8 mouse cellular contexts compared by ENCODE assay signal in genomic region chr4:150132692-150133271, GRCm38 (mm10). TPM values are rescaled to one million over a fixed set of nuclear protein-coding genes. Genes with fewer than 3 reads are reported as not detected.
A peak's percentile ranks its signal among the peaks of the same experiment; 100 is the strongest.
DNase-seq lines count a peak whose midpoint lies in the region; ATAC-seq lines count a peak whose summit lies in the region.

No protein-coding gene starts in this region.

- ATAC-seq in forebrain, embryonic 11.5 days (replicated peaks; ENCODE audit: low FRiP score), result no peak
- no peak for ATAC-seq in embryonic facial prominence, embryonic 11.5 days (replicated peaks; ENCODE audit: insufficient number of reproducible peaks, low FRiP score, low TSS enrichment, low read depth)
- ATAC-seq in intestine, embryonic 15.5 days, result peak; percentile 61
- peak; percentile 52 for ATAC-seq in liver, embryonic 16.5 days (ENCODE audit: low read depth)
- peak; percentile 19; the same call in 1 of the 2 replicates for ATAC-seq in stomach, embryonic 14.5 days (ENCODE audit: insufficient number of reproducible peaks, insufficient read depth, low FRiP score, low read depth)

- H3K4me2 ChIP-seq in forebrain, embryonic 11.5 days (ENCODE audit: low read depth, low read length, severe bottlenecking), result no peak overlapping the region
- peak overlapping the region; percentile 25; the same call in 1 of the 2 replicates for H3K4me2 ChIP-seq in embryonic facial prominence, embryonic 11.5 days (ENCODE audit: low read depth, low read length)
- peak overlapping the region; percentile 64 for H3K4me2 ChIP-seq in intestine, embryonic 15.5 days (replicated peaks)
- H3K4me2 ChIP-seq in liver, embryonic 16.5 days (ENCODE audit: low read depth, low read length), result peak overlapping the region; percentile 56
- peak overlapping the region; percentile 47 for H3K4me2 ChIP-seq in stomach, embryonic 14.5 days (replicated peaks; ENCODE audit: low read depth, low read length)

- peak overlapping the region; percentile 37 for H3K4me3 ChIP-seq in forebrain, embryonic 10.5 days
- no peak overlapping the region for H3K4me3 ChIP-seq in forebrain, embryonic 11.5 days (ENCODE audit: low read depth, low read length)
- H3K4me3 ChIP-seq in embryonic facial prominence, embryonic 11.5 days (ENCODE audit: low read depth, low read length), result no peak overlapping the region
- peak overlapping the region; percentile 28 for H3K4me3 ChIP-seq in intestine, embryonic 15.5 days (replicated peaks)
- peak overlapping the region; percentile 48 for H3K4me3 ChIP-seq in liver, embryonic 16.5 days (ENCODE audit: low read depth, low read length)
- H3K4me3 ChIP-seq in stomach, embryonic 14.5 days (ENCODE audit: low read depth, low read length), result peak overlapping the region; percentile 11; the same call in 1 of the 2 replicates

- peaks cover 52% of the 10 kb centered on the region for H3K4me1 ChIP-seq in forebrain, embryonic 10.5 days
- H3K4me1 ChIP-seq in forebrain, embryonic 11.5 days (replicated peaks; ENCODE audit: control insufficient read depth, insufficient read depth, low read length), result peaks cover 6% of the 10 kb centered on the region; the same call in 1 of the 2 replicates
- no peaks in the 10 kb centered on the region for H3K4me1 ChIP-seq in embryonic facial prominence, embryonic 11.5 days (ENCODE audit: control insufficient read depth, insufficient read depth, low read length)
- H3K4me1 ChIP-seq in intestine, embryonic 15.5 days (replicated peaks), result peaks cover 13% of the 10 kb centered on the region
- peaks cover 6% of the 10 kb centered on the region for H3K4me1 ChIP-seq in liver, embryonic 16.5 days (ENCODE audit: control insufficient read depth, low read depth, low read length)
- H3K4me1 ChIP-seq in stomach, embryonic 14.5 days (ENCODE audit: control insufficient read depth, insufficient read depth, low read length), result no peaks in the 10 kb centered on the region

- H3K27me3 ChIP-seq in forebrain, embryonic 10.5 days (ENCODE audit: poor library complexity, severe bottlenecking), result peaks cover 24% of the 10 kb centered on the region
- no peaks in the 10 kb centered on the region for H3K27me3 ChIP-seq in forebrain, embryonic 11.5 days (ENCODE audit: control insufficient read depth, insufficient read depth, low read length)
- H3K27me3 ChIP-seq in embryonic facial prominence, embryonic 11.5 days (ENCODE audit: control insufficient read depth, insufficient read depth, low read length), result no peaks in the 10 kb centered on the region
- H3K27me3 ChIP-seq in intestine, embryonic 15.5 days (replicated peaks), result no peaks in the 10 kb centered on the region
- no peaks in the 10 kb centered on the region for H3K27me3 ChIP-seq in liver, embryonic 16.5 days (ENCODE audit: control insufficient read depth, insufficient read depth, low read depth, low read length)
- no peaks in the 10 kb centered on the region for H3K27me3 ChIP-seq in stomach, embryonic 14.5 days (ENCODE audit: control insufficient read depth, insufficient read depth, low read length)

- H3K36me3 ChIP-seq in forebrain, embryonic 10.5 days (replicated peaks), result no peaks in the 10 kb centered on the region
- no peaks in the 10 kb centered on the region for H3K36me3 ChIP-seq in forebrain, embryonic 11.5 days (ENCODE audit: control insufficient read depth, insufficient read depth, low read length)
- no peaks in the 10 kb centered on the region for H3K36me3 ChIP-seq in embryonic facial prominence, embryonic 11.5 days (replicated peaks; ENCODE audit: control insufficient read depth, insufficient read depth, low read depth, low read length)
- H3K36me3 ChIP-seq in intestine, embryonic 15.5 days, result no peaks in the 10 kb centered on the region
- no peaks in the 10 kb centered on the region for H3K36me3 ChIP-seq in liver, embryonic 16.5 days (ENCODE audit: control insufficient read depth, insufficient read depth)
- no peaks in the 10 kb centered on the region for H3K36me3 ChIP-seq in stomach, embryonic 14.5 days (ENCODE audit: control insufficient read depth, insufficient read depth, low read length)

- 0 out of 2 replicates have a peak overlapping the region, but pooled peaks have one; percentile 40 for H3K27ac ChIP-seq in forebrain, embryonic 10.5 days
- H3K27ac ChIP-seq in forebrain, embryonic 11.5 days (ENCODE audit: low read depth, low read length), result no peak overlapping the region
- H3K27ac ChIP-seq in embryonic facial prominence, embryonic 11.5 days (replicated peaks; ENCODE audit: low read depth, low read length), result no peak overlapping the region
- no peak overlapping the region; the same call in 1 of the 2 replicates for H3K27ac ChIP-seq in intestine, embryonic 15.5 days
- H3K27ac ChIP-seq in liver, embryonic 16.5 days (ENCODE audit: low read length), result no peak overlapping the region
- H3K27ac ChIP-seq in stomach, embryonic 14.5 days (ENCODE audit: low read length), result no peak overlapping the region

- no peaks in the 10 kb centered on the region for H3K9me3 ChIP-seq in forebrain, embryonic 10.5 days
- H3K9me3 ChIP-seq in forebrain, embryonic 11.5 days (ENCODE audit: control insufficient read depth, low read length), result no peaks in the 10 kb centered on the region
- no peaks in the 10 kb centered on the region for H3K9me3 ChIP-seq in embryonic facial prominence, embryonic 11.5 days (replicated peaks; ENCODE audit: control insufficient read depth, low read length)
- no peaks in the 10 kb centered on the region for H3K9me3 ChIP-seq in intestine, embryonic 15.5 days
- no peaks in the 10 kb centered on the region for H3K9me3 ChIP-seq in liver, embryonic 16.5 days (replicated peaks; ENCODE audit: control insufficient read depth, low read length)
- no peaks in the 10 kb centered on the region for H3K9me3 ChIP-seq in stomach, embryonic 14.5 days (ENCODE audit: control insufficient read depth, low read depth, low read length)

- H3K9ac ChIP-seq in forebrain, embryonic 11.5 days (ENCODE audit: low read length), result no peak overlapping the region
- no peak overlapping the region for H3K9ac ChIP-seq in embryonic facial prominence, embryonic 11.5 days (replicated peaks; ENCODE audit: low read length)
- H3K9ac ChIP-seq in intestine, embryonic 15.5 days, result 0 out of 2 replicates have a peak overlapping the region, but pooled peaks have one; percentile 12
- no peak overlapping the region for H3K9ac ChIP-seq in liver, embryonic 16.5 days (ENCODE audit: low read depth, low read length)
- no peak overlapping the region for H3K9ac ChIP-seq in stomach, embryonic 14.5 days (replicated peaks; ENCODE audit: low read depth, low read length)

- DNase-seq in forebrain, embryonic 10.5 days (ENCODE audit: extremely low spot score, low spot score), result no peak
- no peak for DNase-seq in forebrain, embryonic 11.5 days (ENCODE audit: low spot score)
- DNase-seq in embryonic facial prominence, embryonic 11.5 days (ENCODE audit: low spot score), result no peak
- no peak for DNase-seq in urinary bladder, postnatal 25 days (ENCODE audit: low spot score)
- no peak for DNase-seq in spleen, postnatal 36 days (ENCODE audit: low spot score in 2 of 2)

- 35% methylated on average over 24 of the region's 24 CpGs for WGBS in forebrain, embryonic 10.5 days
- 37% methylated on average over 24 of the region's 24 CpGs for WGBS in forebrain, embryonic 11.5 days
- WGBS in embryonic facial prominence, embryonic 11.5 days, result 30% methylated on average over 24 of the region's 24 CpGs
- WGBS in intestine, embryonic 15.5 days, result 19% methylated on average over 24 of the region's 24 CpGs
- WGBS in liver, embryonic 16.5 days (ENCODE audit: insufficient replicate concordance), result 10% methylated on average over 24 of the region's 24 CpGs
- WGBS in stomach, embryonic 14.5 days, result 26% methylated on average over 24 of the region's 24 CpGs

RNA-seq across cellular contexts. Expression of gene Slc2a5, which starts 13.7 kb away (rescaled TPM):
- polyA plus RNA-seq in forebrain, embryonic 10.5 days (2016; fragmentation: Nextera tagmentation; extraction: Ambion mirVana), result 1.3 and 1.6 TPM in 2 replicates
- polyA plus RNA-seq in forebrain, embryonic 11.5 days (2014; fragmentation: Nextera tagmentation; extraction: Ambion mirVana), result 1.1 and 1.8 TPM in 2 replicates
- polyA plus RNA-seq in embryonic facial prominence, embryonic 11.5 days (2014; fragmentation: Nextera tagmentation; extraction: Ambion mirVana), result 0.90 and 1.4 TPM in 2 replicates
- polyA plus RNA-seq in intestine, embryonic 15.5 days (2015; fragmentation: Nextera tagmentation; extraction: Ambion mirVana), result 2.2 TPM in 2 replicates
- polyA plus RNA-seq in liver, embryonic 16.5 days (2015; fragmentation: Nextera tagmentation; extraction: Ambion mirVana), result 0.21 and 0.27 TPM in 2 replicates
- polyA plus RNA-seq in stomach, embryonic 14.5 days (2014; fragmentation: Nextera tagmentation; extraction: Ambion mirVana), result 1.1 TPM in 2 replicates

RNA-seq across cellular contexts. Expression of gene Slc2a7, which starts 16.0 kb away (rescaled TPM):
- not detected in 2 replicates for polyA plus RNA-seq in forebrain, embryonic 10.5 days (2016; fragmentation: Nextera tagmentation; extraction: Ambion mirVana)
- polyA plus RNA-seq in forebrain, embryonic 11.5 days (2014; fragmentation: Nextera tagmentation; extraction: Ambion mirVana), result not detected in 2 replicates
- not detected in 2 replicates for polyA plus RNA-seq in embryonic facial prominence, embryonic 11.5 days (2014; fragmentation: Nextera tagmentation; extraction: Ambion mirVana)
- 0.30 and 0.63 TPM in 2 replicates for polyA plus RNA-seq in intestine, embryonic 15.5 days (2015; fragmentation: Nextera tagmentation; extraction: Ambion mirVana)
- polyA plus RNA-seq in liver, embryonic 16.5 days (2015; fragmentation: Nextera tagmentation; extraction: Ambion mirVana), result 0.12 TPM in 1 of 2 replicates, not detected in the other
- not detected in 2 replicates for polyA plus RNA-seq in stomach, embryonic 14.5 days (2014; fragmentation: Nextera tagmentation; extraction: Ambion mirVana)

RNA-seq across cellular contexts. Expression of gene Gpr157, which starts 45.6 kb away (rescaled TPM):
- polyA plus RNA-seq in forebrain, embryonic 10.5 days (2016; fragmentation: Nextera tagmentation; extraction: Ambion mirVana), result 0.32 and 0.41 TPM in 2 replicates
- polyA plus RNA-seq in forebrain, embryonic 11.5 days (2014; fragmentation: Nextera tagmentation; extraction: Ambion mirVana), result 0.21 and 0.24 TPM in 2 replicates
- polyA plus RNA-seq in embryonic facial prominence, embryonic 11.5 days (2014; fragmentation: Nextera tagmentation; extraction: Ambion mirVana), result 0.18 and 0.28 TPM in 2 replicates
- polyA plus RNA-seq in intestine, embryonic 15.5 days (2015; fragmentation: Nextera tagmentation; extraction: Ambion mirVana), result 1.3 and 1.5 TPM in 2 replicates
- 0.37 and 0.74 TPM in 2 replicates for polyA plus RNA-seq in liver, embryonic 16.5 days (2015; fragmentation: Nextera tagmentation; extraction: Ambion mirVana)
- 0.39 and 0.86 TPM in 2 replicates for polyA plus RNA-seq in stomach, embryonic 14.5 days (2014; fragmentation: Nextera tagmentation; extraction: Ambion mirVana)

Comparison
In these comparisons a context has a peak if more than half of its experiments do, and no peak if none do; other contexts are left out.
1. H3K4me3 ChIP-seq: peak in forebrain, embryonic 10.5 days (single experiment), intestine, embryonic 15.5 days (single experiment), liver, embryonic 16.5 days (single experiment) and stomach, embryonic 14.5 days (single experiment); none in forebrain, embryonic 11.5 days (single experiment) and embryonic facial prominence, embryonic 11.5 days (single experiment).
2. ATAC-seq: peak in intestine, embryonic 15.5 days (single experiment), liver, embryonic 16.5 days (single experiment) and stomach, embryonic 14.5 days (single experiment); none in forebrain, embryonic 11.5 days (single experiment) and embryonic facial prominence, embryonic 11.5 days (single experiment).